Mouse (Mus musculus) heart, embryonic 14.5 days (tissue): ENCODE results near the gene Dcaf11. TPM values are rescaled to one million over a fixed set of nuclear protein-coding genes. Genes with fewer than 3 reads are reported as not detected.

Source experiments
- ATAC-seq: fragments of 200-750 bp; cut with Nextera tagmentation; 2 replicates; pipeline ENCODE4 v1.8.0; 2017; ENCODE audit warnings: low read depth, moderate TSS enrichment; ENCODE audit not compliant: insufficient number of reproducible peaks, insufficient read depth, low FRiP score
- H3K27ac ChIP-seq, 2 experiments: fragments of 200-500 bp in 1 of 2; fragments of 300-500 bp in 1 of 2; sonication (generic) in 1 of 2; replicated peaks in 1 of 2; 2 replicates each; pipeline ENCODE4 v1.5.1; 2012 to 2014; ENCODE audit warnings: low read depth in 2 of 2, low read length in 2 of 2, control low read depth in 1 of 2, mild to moderate bottlenecking in 1 of 2, mixed read lengths in 1 of 2; ENCODE audit not compliant: control insufficient read depth in 1 of 2, insufficient read depth in 1 of 2
- H3K27me3 ChIP-seq: fragments of 300-500 bp; sonication (generic); 2 replicates; pipeline ENCODE4 v1.6.1; 2014; ENCODE audit warnings: mild to moderate bottlenecking, low read length, control low read depth; ENCODE audit not compliant: control insufficient read depth, insufficient read depth
- H3K36me3 ChIP-seq: fragments of 300-500 bp; sonication (generic); 2 replicates; pipeline ENCODE4 v1.6.1; 2014; ENCODE audit warnings: mild to moderate bottlenecking, control low read depth, low read length, mixed read lengths; ENCODE audit not compliant: control insufficient read depth, insufficient read depth
- H3K4me1 ChIP-seq, 2 experiments: fragments of 200-500 bp in 1 of 2; fragments of 300-500 bp in 1 of 2; sonication (generic) in 1 of 2; 2 replicates each; pipeline ENCODE4 v1.6.1; 2012 to 2014; ENCODE audit warnings: low read length in 2 of 2, control low read depth in 1 of 2, mixed read lengths in 1 of 2; ENCODE audit not compliant: control insufficient read depth in 2 of 2, insufficient read depth in 2 of 2
- H3K4me2 ChIP-seq: fragments of 300-500 bp; sonication (generic); 2 replicates; pipeline ENCODE4 v1.6.1; 2014; ENCODE audit warnings: mild to moderate bottlenecking, low read length
- H3K4me3 ChIP-seq, 2 experiments: fragments of 200-500 bp in 1 of 2; fragments of 300-500 bp in 1 of 2; sonication (generic) in 1 of 2; 2 replicates each; pipeline ENCODE4 v1.5.1; 2012 to 2014; ENCODE audit warnings: low read length in 2 of 2, mild to moderate bottlenecking in 2 of 2, control low read depth in 1 of 2, low read depth in 1 of 2, moderate library complexity in 1 of 2; ENCODE audit not compliant: control insufficient read depth in 1 of 2, insufficient read depth in 1 of 2
- H3K9ac ChIP-seq: fragments of 300-500 bp; sonication (generic); 2 replicates; pipeline ENCODE4 v1.6.1; 2014; ENCODE audit warnings: mild to moderate bottlenecking, low read length
- H3K9me3 ChIP-seq: fragments of 300-500 bp; sonication (generic); 2 replicates; pipeline ENCODE4 v1.6.1; 2016; ENCODE audit warnings: low read length, control low read depth; ENCODE audit not compliant: control insufficient read depth
- WGBS: fragments of 180-500 bp; shearing (Covaris S2); extraction: QIAGEN DNeasy Blood & Tissue Kit; methylation state at CpG from one replicate; pipeline ENCODE4 v1.1.7; 2014; 5-methylcytosine and 5-hydroxymethylcytosine counted together
- polyA plus RNA-seq: library from polyadenylated mRNA; unstranded; fragments of >200 nt; fragmentation: Nextera tagmentation; extraction: Ambion mirVana; gene quantifications from 2 replicates; pipeline ENCODE4 v1.2.1, GENCODE M21; 2014

Gene Dcaf11
- polyA plus RNA-seq, 1 experiment from 2014 or later, result 74.1 TPM

DNA sequence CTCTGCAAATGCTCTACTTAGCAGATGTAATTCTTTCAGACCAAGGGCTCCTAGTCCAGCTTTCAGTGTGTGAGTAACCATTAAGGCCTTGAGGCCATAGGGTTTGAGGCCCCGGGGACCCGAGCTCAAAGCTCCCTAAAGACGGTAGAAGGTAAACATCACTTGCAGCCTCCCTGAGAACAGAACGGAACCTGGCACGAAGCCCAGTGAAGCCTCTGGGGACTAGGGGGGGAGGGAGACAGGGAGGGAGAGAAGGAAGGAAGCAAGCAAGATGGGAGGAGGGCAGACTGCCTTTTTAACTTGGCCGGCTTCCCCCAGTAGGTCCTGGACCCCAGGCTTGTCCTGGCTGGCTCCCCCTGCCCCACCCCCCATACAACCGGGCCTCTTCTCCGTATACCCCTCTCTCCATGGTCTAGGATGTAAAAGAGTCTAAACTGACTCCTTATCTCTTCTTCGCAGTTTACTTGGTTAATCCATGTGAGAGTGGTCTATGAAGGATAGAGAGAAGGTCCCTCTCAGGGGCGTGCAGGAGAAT, 19.0 kb upstream of the Dcaf11 start:
- 0 out of 2 replicates have a peak, but pooled peaks have one; percentile 18 for ATAC-seq
- Histone ChIP-seq H3K27me3 (no peaks in the 10 kb centered on the region), H3K4me2 (peak overlapping the region; percentile 68), H3K4me1 (peaks cover 7 to 14% of the 10 kb centered on the region in 2 experiments; a peak in 3 of 4 replicates), H3K9ac (peak overlapping the region; percentile 75), H3K4me3 (peak overlapping the region; percentile 52), H3K27ac (peak overlapping the region; percentile 76 to 83), H3K9me3 (no peaks in the 10 kb centered on the region), H3K36me3 (peaks cover 34% of the 10 kb centered on the region)
- WGBS, result 2% methylated on average over 10 of the region's 10 CpGs

DNA sequence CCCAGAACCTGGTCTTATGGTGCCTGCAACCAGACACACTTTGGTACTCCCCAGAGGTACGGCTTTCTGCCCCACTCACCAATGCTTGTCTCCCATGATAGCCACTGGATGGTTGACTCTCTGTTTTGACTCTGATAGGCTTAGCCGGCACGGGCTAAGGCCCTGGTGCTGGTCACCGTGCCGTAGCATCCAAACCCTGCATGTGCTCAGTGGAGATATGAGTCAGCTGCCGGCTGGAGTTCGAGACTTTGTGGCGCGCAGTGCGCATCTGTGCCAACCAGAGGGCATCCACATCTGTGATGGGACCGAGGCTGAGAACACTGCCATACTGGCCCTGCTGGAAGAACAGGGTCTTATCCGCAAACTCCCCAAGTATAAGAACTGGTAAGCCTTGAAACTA, 17.5 kb upstream of the Dcaf11 start:
- Histone ChIP-seq H3K4me1 (peaks cover 7 to 14% of the 10 kb centered on the region in 2 experiments; a peak in 3 of 4 replicates), H3K9ac (no peak overlapping the region), H3K27ac (no peak overlapping the region), H3K4me2 (no peak overlapping the region), H3K4me3 (no peak overlapping the region), H3K9me3 (no peaks in the 10 kb centered on the region), H3K27me3 (no peaks in the 10 kb centered on the region), H3K36me3 (peaks cover 48% of the 10 kb centered on the region)
- 94% methylated on average over 12 of the region's 12 CpGs for whole genome bisulfite sequencing
- no peak for ATAC-seq

DNA sequence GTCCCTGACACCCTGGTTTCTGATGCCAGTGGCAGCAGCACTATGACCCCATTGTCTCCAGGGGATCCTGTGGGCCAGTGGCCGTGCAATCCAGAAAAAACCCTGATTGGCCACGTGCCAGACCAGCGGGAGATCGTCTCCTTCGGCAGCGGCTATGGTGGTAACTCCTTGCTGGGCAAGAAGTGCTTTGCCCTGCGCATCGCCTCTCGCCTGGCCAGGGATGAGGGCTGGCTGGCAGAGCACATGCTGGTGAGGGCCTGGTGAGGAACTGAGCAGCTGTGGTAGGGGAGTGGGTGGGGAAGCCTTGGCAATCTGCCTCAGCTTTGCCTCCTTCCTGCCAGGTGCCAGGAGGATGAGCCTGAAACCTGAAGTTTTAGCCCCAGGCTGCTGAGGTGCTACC, 15.5 kb upstream of the Dcaf11 start:
- Histone ChIP-seq H3K4me1 (peaks cover 7 to 14% of the 10 kb centered on the region in 2 experiments; a peak in 3 of 4 replicates), H3K36me3 (peaks cover 68% of the 10 kb centered on the region), H3K9me3 (no peaks in the 10 kb centered on the region), H3K4me3 (no peak overlapping the region), H3K9ac (no peak overlapping the region), H3K27ac (no peak overlapping the region), H3K27me3 (no peaks in the 10 kb centered on the region), H3K4me2 (no peak overlapping the region)
- 75% methylated on average over 9 of the region's 9 CpGs for WGBS
- no peak for ATAC-seq

DNA sequence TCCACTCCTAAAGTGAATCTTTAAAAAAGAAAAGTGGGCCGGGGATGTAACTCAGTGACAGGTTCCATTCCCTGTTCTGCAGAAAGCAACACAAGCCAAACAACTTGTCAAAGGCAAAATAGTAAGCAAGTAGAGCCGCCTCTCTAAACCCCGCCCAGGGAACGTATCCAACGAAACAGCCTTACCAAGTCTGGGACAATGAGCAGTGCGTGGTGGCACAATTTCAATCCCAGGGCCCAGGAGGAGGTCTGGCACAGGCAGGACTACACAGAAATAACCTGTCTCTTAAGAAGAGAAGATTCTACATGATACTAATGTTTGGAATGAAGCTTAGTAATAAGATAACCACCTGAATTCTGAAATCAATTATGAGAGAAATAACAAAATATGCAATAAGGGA, 9.6 kb upstream of the Dcaf11 start:
- Histone ChIP-seq H3K4me1 (no peaks in the 10 kb centered on the region), H3K27me3 (no peaks in the 10 kb centered on the region), H3K9ac (no peak overlapping the region), H3K4me2 (no peak overlapping the region), H3K36me3 (peaks cover 54% of the 10 kb centered on the region), H3K27ac (no peak overlapping the region), H3K9me3 (no peaks in the 10 kb centered on the region), H3K4me3 (no peak overlapping the region)
- 88% methylated on average over 6 of the region's 6 CpGs for WGBS
- no peak for ATAC-seq

DNA sequence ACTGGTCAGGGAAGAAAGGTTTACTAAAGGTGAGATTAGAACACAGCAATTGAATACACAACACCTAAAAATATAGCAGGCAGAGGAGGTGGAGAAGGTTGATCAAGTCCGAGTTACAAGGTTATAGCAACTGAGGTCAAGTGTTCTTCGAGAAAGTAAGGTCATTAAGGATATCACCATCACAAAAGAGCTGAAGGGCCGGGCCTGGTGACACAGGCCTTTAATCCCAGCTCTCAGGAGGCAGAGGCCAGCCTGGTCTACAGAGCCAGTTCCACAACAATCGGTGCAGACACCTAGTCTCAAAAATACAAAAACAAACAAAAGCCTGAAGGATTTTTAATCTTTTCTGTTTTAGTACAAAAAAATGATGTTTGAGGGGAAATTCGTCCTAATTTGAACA, 8.5 kb upstream of the Dcaf11 start:
- ATAC-seq, result no peak
- WGBS, result 70% methylated on average over 5 of the region's 5 CpGs
- Histone ChIP-seq H3K4me3 (no peak overlapping the region), H3K27ac (no peak overlapping the region), H3K9ac (no peak overlapping the region), H3K9me3 (no peaks in the 10 kb centered on the region), H3K4me2 (no peak overlapping the region), H3K27me3 (no peaks in the 10 kb centered on the region), H3K36me3 (peaks cover 42% of the 10 kb centered on the region), H3K4me1 (no peaks in the 10 kb centered on the region)

DNA sequence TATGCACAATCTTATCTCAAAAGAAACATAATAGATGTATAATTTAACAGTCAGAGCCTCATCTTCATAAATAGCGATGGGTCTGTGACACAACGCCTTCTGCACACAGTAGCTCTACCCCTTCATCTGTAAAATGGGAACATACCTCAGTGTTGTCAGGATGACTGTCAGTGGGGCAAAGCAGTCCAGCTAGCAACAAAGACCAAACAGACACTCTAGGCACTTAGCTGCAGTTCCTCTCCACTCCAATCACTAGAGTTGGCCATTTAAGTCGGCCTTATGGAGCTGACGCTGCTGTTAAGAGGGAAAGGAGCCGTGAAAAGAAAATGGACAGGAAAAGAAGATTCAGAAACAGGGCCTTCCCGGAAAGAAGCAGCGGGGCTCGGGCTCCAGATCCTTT, 8.0 kb upstream of the Dcaf11 start:
- H3K4me2 ChIP-seq, result no peak overlapping the region
- no peaks in the 10 kb centered on the region for H3K4me1 ChIP-seq
- H3K27me3 ChIP-seq, result no peaks in the 10 kb centered on the region
- no peak for ATAC-seq
- H3K4me3 ChIP-seq, result no peak overlapping the region
- H3K9ac ChIP-seq, result no peak overlapping the region
- 86% methylated on average over 8 of the region's 8 CpGs for WGBS
- H3K36me3 ChIP-seq, result peaks cover 38% of the 10 kb centered on the region
- H3K27ac ChIP-seq, result no peak overlapping the region
- no peaks in the 10 kb centered on the region for H3K9me3 ChIP-seq

DNA sequence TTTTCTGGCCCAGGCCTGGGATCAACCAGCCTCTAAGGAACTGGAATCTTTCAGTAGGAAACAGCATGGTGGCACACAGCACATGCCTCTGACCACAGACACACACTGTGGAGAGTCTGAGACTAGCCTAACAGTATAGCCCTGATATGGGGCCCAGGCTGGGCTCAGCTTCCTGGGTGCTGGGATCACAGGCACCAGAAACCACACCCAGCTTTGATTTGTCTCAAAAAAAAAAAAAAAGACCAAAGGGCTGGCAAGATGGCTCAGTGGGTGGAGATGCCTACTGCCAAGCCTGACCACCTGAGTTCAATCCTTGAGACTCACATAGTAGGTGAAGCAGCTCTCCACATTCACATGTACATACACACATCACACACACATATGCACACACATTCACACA, 5.2 kb upstream of the Dcaf11 start:
- Histone ChIP-seq H3K4me3 (no peak overlapping the region), H3K36me3 (peaks cover 10% of the 10 kb centered on the region), H3K27ac (no peak overlapping the region), H3K9ac (no peak overlapping the region), H3K27me3 (no peaks in the 10 kb centered on the region), H3K4me1 (peaks cover 0 to 4% of the 10 kb centered on the region in 2 experiments; a peak in 2 of 4 replicates), H3K9me3 (no peaks in the 10 kb centered on the region), H3K4me2 (no peak overlapping the region)
- no peak for ATAC-seq

DNA sequence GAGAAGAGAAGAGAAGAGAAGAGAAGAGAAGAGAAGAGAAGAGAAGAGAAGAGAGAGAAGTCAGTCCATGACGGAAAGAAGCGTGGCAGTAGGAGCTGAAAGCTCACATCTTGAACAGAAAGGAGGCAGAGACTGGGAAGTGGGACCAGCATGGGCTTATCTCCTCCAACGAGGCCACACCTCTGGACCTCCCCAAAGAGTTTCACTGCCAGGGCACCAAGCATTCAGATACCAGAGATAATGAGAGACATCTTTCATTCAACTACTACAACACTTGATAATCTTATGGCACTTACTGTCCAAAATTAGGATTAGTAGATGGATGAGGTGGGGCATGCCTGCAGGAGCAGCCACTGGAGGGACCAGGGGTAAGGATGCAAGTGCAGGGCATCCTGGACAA, 4.0 kb upstream of the Dcaf11 start:
- 56% methylated on average over 3 of the region's 3 CpGs for WGBS
- ATAC-seq, result no peak
- no peak overlapping the region for H3K4me3 ChIP-seq

More for the DNA sequence above, 4.0 kb upstream of the Dcaf11 start:
- H3K27ac ChIP-seq, result no peak overlapping the region
- no peak overlapping the region for H3K9ac ChIP-seq
- H3K36me3 ChIP-seq, result no peaks in the 10 kb centered on the region
- H3K4me1 ChIP-seq, result peaks cover 0 to 4% of the 10 kb centered on the region in 2 experiments; a peak in 2 of 4 replicates
- no peaks in the 10 kb centered on the region for H3K9me3 ChIP-seq
- no peaks in the 10 kb centered on the region for H3K27me3 ChIP-seq
- no peak overlapping the region for H3K4me2 ChIP-seq
